Mouse (Mus musculus) CD4-positive, CD25-positive, alpha-beta regulatory T cell, adult 4 months (primary cell): ENCODE measurements around the gene Cachd1. TPM values are rescaled to one million over a fixed set of nuclear protein-coding genes. Genes with fewer than 3 reads are reported as not detected.

Experiments
- ATAC-seq: one replicate; pipeline ENCODE4 v1.8.0; 2017
- polyA plus RNA-seq, 2 experiments: library from polyadenylated mRNA; unstranded; fragments of 100-300 nt; shearing (Covaris generic); gene quantifications; one replicate each; pipeline ENCODE4 v1.2.1; 2017

Gene Cachd1
- polyA plus RNA-seq, 2 experiments from 2014 or later: not detected

DNA sequence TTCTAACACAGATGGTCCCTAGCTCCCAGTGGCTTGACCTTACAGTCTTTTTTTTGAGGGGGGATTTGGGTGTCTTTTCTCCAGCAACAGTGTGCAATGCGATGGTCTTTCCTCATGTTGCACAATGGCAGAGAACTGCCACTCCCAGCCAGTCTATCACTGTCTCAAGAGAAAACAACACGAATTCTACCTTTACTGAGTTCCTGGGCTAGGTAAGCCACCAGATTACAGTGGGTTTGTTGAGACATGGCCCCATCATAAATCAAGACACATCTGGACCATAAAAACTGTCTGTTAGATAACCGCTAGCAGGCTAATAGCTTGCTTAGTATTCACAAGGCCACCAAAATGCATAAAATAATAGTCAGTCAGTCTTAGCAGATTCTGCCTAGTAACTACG is 147.8 kb downstream of the Cachd1 start:
- no peak for ATAC-seq

DNA sequence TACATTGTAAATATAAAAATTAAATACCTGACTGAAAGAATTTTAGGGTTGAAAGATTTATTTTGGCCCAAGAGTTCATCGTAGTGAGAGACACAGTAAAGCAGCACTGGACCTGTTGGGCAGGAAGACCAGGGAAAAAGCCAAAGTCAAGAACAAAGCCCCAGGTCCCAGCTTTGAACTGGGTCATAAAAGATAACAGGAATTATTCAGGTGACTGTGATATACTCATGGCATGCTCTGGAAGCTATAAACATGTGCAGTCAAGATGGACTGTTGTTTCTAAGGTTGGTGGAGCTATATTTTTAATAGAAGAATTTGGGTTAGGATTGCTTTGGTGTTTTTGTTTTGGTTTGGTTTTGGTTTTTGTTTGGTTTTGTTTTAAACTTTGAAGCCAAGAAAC is 148.7 kb downstream of the Cachd1 start:
- ATAC-seq: no peak

DNA sequence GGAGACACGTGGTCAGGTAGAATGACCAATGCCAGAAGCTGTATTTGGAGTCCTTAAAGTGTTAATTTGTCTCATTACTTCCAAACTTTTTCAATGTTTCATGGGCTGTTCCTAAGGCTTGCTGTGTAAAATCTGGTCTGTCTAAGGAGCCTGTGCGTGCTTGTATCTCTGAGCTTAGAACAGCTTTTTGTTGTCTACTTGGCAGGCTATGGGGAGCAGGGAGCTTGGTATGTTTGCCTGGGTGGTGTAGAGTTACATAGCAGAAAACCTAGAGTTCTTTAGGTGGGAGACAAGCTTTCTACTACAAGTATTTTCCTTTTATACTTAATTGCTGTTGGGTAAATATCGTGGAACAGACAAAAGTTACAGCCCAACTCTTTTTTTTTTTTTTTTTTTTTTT is 150.1 kb downstream of the Cachd1 start:
- ATAC-seq: no peak

DNA sequence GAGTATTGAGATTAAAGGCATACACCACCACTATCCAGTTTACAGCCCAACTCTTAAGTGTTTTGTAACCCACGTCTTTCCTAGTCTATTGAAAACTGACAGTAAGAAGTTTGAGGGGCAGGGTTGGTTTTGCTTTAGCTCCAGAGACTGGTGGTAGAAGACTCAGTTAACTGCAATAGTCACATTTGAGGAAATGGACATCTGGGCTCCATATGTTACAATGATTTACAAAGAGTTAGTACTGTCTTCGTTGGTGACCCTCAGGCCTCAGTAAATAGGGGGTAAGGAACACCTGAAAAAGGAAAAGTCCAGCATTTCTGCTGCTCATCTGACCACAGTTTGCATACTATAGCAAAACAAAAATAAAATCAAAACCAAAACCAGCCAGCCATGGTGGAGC is 150.6 kb downstream of the Cachd1 start:
- ATAC-seq: no peak

DNA sequence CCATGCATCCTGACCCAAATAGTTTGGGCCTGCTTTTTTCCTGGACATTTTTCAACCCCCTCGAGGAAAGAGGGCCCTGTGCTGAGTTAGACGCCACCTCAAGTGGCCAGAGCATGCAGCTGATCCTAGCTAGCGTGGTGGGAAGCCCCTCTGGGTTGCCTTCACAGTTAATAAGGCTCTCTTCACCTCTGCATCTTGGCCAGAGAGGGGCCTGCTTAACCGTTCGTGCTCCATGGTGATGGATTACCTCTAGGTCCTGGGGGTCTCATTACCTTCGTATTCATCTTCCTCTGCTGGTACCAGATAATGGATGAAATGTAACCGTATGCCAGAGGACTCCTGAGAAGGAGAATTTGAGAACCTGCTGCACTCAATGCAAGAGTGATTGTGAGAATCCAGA is 167.2 kb downstream of the Cachd1 start:
- ATAC-seq: no peak

DNA sequence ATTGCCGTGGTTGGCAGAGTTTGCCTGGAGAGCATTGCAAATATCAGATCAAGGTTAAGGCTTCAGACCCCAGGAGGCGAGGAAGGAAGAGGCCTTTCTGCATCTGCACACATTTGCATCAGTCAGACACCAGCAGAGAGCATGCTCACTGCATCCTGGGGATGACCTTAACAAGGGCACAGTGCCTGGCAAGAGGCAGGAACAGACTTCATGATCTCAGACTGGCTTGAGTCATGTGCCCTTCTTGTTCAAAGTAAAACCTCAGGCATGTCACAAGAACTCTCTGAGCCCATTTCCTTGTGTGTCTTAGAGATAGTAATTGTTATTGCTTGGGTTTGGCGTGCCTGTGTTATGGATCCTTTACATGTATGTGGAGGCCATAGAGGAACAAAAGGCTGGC is 167.8 kb downstream of the Cachd1 start:
- no peak for ATAC-seq

DNA sequence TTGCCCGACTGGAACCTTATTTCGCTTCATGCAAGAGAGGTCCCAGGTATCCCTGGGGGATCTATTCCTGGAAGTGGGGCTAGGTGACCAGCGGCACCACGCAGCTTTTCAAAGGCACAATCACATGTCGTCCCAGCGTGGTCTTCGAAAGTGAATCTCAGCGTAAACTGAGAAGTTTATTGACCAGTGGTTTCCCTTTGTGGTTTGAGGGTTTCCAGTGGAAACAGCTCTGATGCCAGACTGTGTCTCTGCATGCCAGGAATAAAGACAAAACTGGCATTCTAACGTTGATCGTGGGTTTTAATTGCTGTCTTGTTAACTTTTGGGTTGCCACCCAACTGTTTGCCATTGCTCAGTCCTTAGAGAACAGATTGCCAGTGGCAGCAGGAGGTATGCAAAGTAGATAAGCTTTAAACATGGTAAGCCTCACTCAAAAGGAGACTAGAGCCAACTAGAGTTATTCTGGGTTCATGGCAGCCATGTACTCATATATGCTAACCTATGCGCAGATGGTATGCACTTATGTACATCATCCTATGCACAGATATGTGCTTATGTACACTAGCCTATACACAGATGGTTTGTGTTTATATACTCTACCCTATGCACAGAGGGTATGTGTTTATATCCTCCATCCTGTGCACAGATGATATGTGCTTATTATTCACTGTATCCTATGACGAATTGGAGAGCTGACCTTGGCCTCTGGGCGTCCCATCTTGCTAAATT is 168.9 kb downstream of the Cachd1 start:
- no peak for ATAC-seq

DNA sequence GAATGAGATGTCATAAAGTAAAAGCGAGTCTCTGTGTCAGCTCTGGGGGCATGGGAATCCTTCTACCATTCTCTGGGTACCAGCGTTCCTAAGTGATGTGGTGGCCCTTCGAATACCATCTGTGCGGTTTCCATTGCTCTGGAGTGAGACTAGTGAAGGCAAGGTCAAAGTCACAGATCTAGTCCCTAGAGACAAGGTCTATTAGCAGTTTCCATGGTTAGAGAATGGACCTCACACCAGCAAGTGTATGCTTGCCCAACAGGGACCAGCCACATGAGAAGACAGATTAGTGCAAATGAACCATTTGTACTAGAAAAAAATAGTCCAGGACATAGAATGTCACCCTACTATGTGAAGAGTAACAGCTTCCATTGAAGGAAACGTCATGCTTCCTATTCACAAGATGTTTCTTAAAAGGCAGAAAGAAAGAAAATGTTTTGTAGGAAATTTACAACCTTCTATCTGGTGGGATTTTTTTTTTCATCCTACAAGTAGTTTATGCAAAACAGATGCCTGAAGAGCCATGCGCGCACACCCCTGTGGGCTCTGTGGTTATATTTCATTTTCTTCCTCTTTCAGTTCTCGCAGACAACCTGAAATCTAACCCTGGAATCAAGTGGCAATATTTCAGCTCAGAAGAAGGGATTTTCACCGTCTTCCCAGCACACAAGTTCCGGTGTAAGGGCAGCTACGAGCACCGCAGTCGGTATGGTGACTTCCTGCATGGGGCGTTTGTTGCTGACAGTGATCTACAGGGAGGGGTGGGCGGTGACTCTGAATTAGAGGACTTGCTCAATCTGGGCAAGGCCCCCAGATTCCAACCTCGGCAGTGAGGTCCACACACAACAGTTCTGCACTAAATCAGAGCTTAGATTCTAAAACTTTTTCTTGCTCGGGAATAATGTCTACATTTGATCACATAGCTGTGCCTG is 172.3 kb downstream of the Cachd1 start:
- no peak for ATAC-seq

DNA sequence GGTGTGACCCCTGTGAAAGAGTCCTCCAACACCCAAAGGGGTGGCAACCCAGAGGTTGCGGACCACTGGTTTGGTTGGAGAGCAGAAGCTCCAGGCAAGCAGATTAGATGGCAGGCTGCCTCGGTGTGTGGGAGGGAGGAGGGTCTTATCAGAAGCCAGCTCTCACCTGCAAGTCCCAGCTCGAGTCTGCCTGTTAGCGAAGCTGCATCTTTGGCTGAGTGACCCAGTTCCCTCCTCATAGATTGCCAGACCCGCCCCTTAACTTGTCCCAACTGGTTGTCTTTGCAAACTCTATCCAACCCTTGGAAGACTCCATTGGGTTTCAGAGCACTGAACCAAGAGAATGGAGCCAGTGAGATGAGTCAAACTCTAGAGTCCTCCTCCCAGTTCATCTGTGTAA is 173.8 kb downstream of the Cachd1 start:
- no peak for ATAC-seq

DNA sequence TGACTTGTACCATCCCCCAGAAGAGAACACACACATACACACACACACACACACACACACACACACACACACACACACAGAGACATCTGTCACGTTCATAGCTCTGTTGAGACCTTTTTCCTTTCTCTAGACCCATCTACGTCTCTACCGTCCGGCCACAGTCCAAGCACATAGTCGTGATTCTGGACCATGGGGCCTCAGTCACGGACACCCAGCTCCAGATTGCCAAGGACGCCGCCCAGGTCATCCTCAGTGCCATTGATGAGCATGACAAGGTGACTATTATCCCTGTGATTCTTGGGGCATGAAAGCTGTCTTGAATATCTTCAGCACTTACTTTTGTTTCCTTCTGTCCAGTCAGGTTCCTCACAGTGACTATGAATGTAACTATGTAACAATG is 175.4 kb downstream of the Cachd1 start:
- ATAC-seq: no peak

DNA sequence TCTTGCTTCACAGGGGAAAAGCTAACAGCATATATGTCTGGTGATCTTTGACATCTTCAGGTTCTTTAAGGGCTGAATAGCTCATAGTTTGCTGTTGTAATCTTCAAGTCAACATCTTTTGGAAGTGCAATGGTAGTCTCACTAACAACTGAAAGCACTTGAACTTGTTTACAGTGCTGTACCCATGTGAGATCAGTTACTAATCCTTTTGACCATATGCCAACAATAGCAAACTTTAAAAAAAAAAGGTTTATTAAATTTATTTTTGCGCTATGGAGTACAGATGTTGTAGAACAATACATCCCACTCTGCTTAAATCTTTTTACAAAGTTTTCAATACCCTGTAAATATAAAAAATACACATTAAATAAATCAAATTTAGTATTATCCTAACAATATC is 186.9 kb downstream of the Cachd1 start:
- ATAC-seq: no peak

DNA sequence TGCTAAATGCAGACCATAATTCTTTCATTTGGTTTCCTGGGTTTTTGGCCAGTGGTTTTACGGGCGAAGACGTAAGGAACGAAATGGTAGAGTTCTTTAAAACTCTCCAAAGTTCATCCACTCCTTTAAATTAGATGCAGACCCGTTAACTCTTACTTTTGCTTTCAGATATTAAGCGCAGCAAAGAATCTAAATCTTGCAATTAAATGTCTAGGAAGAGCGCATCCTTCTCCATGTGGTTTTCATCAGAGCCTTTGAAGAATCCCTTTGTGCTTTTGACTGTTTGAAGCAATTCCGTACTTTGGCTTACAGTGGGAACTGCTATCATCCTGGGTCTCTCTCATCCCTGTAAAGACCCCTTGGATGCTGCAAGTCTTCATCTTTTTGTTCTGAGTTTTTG is 187.3 kb downstream of the Cachd1 start:
- ATAC-seq: no peak

DNA sequence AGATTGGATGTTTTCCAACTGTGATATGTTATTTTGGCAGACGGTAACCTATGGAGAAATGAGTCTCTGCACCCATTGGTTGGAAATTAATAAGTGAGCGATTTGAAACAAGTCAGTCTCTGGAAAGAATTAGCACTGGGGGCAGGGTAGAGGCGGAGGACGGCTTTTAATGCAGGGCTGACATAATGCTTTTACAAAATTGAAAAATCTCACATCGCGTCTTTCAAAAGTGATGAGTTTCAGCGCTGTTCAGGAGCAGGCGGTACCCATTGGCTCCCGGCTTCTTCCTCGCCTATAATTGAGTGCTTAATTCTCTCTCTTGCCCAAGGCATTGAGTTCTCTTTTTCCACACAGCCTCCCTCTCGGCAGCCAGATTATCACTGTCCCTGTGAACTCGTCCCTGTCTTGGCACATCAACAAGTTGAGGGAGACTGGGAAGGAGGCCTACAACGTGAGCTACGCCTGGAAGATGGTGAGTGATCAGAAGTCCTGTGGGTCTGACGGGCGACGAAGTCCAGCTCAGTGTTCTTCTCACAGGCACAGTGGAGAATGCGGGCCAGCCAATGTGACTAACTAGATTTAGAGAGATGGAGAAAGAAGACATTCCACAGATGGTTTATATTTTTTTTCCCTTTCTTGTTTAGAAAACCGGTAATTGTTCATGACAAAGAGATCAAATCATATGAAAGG is 191.4 kb downstream of the Cachd1 start:
- no peak for ATAC-seq

DNA sequence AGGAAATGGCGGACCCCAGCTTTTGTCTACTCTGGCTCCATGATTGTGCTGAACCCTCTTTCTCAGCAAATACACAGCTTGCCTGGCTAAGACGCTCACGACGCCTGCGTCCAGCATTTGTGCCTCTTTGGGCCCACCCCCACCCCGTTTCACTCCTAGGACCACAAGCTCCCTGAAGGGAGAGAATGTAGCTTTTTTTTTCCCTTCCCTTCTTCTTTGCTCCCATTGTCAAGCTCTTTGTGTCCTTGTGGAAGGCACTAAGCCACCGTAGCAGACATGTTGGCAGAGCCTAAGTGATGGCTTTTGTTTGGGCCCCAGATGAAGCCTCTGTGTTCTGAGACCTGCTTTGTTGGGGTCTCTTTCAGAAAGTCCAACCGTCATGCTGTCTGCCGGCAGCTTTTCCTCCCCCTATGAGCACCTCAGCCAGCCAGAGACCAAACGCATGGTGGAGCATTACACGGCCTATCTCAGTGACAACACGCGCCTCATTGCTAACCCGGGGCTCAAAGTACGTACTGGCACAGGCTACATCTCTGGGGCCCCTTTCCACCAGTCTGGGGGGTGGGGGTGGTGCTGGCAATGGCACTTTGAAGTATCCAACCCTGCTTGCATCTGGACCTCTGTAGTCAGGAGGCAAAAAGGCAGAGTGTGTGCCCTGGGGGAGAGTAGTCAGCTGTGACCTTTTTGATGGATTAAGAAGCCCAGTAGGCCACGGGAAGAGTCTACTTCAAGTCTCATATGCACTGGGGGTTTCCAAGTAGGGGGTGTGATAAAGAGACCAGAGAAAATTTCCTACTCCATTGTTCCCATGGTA is 197.4 kb downstream of the Cachd1 start:
- no peak for ATAC-seq

DNA sequence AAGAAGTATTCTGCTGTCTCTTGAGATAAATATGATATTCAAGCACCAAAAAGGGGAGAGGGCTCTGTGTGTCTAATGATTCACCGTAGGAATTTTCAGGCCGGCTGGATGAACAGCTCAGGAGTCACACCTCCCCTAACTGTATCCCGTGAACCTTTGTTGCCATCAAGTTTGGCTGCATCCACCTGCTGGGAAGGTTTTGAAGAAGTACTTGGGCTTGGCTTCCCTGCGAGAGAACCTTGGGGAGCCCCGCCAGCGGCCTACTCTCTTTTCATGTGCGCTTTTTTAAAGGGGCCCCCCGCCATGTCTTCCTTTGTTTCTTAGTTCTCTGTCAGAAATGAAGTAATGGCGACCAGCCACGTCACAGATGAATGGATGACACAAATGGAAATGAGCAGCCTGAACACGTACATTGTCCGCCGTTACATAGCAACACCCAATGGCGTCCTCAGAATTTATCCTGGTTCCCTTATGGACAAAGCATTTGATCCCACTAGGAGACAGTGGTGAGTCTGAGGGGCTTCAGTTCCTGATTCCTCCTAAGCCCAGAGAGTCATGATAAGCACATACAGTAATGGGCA is 198.1 kb downstream of the Cachd1 start:
- no peak for ATAC-seq

DNA sequence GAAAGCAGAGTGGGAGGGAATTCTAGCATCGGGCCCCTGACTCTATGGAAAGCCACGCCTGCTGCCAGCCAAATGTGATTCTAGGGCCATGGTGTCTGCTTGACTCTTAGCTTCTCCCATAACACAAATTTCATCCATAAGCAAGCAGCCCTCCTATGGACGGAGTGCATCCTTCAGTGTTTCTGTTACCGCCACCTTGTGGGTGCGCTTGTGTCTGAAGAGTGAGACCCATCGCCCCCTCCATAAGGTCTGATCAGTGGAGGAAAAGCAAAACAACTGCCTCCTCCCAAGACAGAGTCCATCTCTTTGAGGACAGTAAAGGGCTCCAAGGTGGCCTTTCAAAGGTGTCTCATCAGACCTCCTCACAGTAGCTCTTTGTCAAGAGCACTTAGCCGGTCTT is 201.0 kb downstream of the Cachd1 start:
- ATAC-seq: no peak

DNA sequence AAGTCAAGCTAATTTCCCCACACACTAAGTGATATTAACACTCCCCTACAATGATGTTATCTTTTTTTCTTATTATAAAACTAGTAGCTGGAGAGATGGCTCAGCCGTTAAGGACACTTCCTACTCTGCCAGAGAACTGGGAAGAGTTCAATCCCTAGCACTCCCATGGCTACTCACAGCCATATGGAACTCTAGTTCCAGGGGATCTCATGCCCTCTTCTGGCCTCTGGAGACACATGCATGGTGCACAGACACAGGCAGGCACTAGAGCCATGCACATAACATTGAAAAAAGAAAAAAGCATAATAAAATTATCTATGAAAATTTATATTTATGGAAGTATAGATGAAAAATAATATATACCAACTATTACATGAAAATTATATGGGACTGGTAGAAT is 210.7 kb downstream of the Cachd1 start:
- no peak for ATAC-seq

DNA sequence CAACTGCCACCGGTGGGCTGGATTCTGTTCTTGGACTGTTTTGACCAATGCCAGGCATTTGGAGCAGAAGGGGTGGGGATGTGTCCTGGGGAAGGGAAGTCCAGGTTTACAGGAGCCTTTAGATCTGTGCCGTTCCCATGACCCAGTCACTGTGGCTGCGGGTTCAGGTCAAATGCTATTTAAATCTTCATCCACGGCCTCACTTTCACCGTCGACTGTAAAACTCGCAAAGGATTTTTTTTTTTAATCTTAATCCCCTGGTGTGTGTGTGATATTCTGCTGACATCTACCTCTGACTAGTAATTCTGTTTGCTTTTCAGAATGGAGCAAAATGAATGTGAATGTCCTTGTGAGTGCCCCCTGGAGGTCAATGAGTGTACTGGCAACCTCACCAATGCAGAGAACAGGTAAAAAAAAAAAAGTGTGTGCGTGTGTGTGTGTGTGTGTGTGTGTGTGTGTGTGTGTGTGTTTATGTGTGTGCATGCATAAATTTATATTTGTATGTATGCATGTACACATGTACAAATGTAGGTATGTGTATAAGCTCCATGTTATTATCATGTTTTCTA is 211.8 kb downstream of the Cachd1 start:
- no peak for ATAC-seq

DNA sequence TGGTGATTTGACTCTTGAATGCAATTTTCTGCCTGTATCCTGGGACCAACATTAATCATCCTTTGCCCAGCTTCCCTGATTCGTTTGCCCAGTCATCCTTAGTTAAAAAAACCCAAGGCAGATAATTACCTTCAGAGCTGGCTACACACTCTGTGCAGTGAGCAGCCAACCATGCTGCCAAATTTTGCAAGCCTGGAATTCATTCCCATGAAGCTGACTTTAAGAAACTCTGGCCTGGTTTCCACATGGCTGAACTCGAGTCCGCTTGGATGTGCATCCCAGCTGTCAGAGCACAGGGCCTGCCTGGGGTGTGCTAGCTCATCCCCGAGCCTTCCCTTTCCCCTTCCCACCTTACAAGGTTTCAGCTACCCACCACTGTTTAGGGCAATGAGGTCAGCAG is 214.5 kb downstream of the Cachd1 start:
- no peak for ATAC-seq

DNA sequence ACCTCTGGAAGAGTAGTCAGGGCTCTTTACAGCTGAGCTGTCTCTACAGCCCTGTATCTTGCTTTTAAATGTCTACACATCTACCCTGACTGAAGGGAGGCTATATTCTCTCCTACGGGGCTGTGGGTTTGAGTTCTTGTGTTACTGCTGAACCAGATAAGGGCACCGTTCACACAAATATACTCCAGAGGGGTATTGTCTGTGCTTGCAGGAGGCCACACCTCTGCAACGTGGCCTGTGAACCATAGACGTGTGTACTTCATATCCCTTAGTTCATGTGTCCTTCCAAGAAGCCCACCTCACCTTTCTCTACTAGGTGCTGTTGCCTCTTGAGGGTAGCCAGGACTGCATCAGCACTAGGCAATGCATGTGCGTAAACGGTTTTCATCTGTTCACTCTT is 215.6 kb downstream of the Cachd1 start:
- no peak for ATAC-seq

DNA sequence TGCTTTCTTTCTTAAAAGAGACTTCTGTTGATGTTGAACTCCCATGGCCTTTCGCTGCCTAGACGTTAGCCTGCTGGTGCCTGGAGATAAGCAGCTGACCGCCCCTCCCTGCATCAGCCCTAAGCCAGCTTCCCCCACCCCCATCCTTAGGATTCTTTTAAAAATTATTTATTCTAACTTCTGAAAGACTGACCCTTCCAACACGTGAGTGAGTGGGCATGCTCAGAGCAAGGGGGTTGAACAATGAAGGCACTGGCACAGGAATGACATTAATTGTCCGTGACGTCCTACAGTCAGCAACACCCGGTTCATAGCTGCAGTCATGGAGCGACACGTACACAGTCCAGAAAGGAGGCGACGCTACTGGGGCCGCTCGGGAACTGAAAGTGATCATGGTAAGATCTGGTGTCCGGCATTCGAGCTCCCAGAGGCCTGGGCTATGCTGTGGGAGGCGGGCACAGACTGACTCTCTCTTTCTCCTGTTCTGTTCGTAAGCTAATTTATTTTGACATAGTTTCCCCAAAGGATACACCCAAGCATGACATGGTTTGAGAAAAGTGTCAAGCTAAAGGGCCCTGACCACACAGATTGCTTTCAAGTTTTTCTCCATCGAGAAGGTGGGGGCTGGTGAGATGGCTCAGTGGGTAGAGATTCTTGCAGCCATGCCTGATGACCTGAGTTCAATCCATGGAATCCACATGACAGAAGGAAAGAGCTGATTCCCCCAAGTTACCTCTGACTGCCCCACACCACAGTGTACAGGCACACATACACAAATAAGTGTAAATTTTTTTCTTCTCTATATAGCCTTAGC is 218.2 kb downstream of the Cachd1 start:
- ATAC-seq: no peak
